Mouse (Mus musculus): ENCODE measurements around the gene Rrh. TPM values are rescaled to one million over a fixed set of nuclear protein-coding genes. Genes with fewer than 3 reads are reported as not detected.

The Rrh gene
- polyA plus RNA-seq, 1 experiment from 2014 or later = 0.35 TPM

DNA sequence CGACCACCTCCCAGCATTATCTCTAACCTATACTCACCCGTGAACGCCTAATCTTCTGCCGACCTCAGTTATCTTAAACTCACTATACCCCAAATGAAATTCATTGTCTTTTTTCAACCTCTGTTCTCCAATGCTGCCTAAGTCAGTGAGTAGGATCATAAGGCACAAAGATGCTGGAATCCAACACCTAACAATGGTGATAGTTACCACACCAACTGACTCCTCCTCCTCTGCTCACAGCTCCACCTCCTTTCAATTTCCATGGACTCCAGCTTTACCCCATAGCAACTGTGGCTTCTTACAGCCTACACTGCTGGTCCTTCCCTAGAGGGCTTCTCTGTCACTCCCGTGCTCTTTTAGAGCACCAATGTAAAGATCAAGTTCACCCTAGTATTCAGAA lies 5.3 kb upstream of the Rrh start:
- H3K36me3 ChIP-seq = peaks cover 33% of the 10 kb centered on the region

DNA sequence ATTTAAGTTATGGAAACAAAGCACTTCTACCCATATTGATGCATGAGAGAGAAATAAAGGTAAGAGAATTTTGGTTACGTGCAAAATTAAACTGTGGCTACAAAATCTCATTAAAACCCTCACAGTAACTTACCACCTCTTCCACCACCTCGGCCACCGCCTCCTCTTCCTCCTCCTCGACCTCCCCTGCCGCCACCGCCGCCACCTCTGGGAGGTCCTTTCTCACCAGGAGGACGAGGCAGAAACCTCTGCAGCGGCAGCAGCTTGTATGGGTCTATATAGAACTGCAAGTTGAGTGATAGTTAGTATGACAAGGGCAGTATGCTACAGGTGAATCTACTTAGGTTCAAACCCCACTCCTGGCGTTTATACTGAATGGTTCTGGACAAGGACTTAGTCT lies 4.3 kb upstream of the Rrh start:
- H3K27me3 ChIP-seq = no peaks in the 10 kb centered on the region
- no peak overlapping the region for H3K4me2 ChIP-seq (replicated peaks)
- no peak overlapping the region for H3K27ac ChIP-seq
- 89% methylated on average over 10 of the region's 10 CpGs for WGBS
- H3K4me1 ChIP-seq = peaks cover 8% of the 10 kb centered on the region
- no peak for ATAC-seq (ENCODE audit: insufficient number of reproducible peaks, insufficient read depth, low FRiP score, low TSS enrichment)
- no peaks in the 10 kb centered on the region for H3K9me3 ChIP-seq
- peaks cover 33% of the 10 kb centered on the region for H3K36me3 ChIP-seq
- H3K4me3 ChIP-seq = no peak overlapping the region
- no peak overlapping the region for H3K9ac ChIP-seq

More for the DNA sequence above, 5.3 kb upstream of the Rrh start:
- H3K9me3 ChIP-seq = no peaks in the 10 kb centered on the region
- H3K27me3 ChIP-seq = no peaks in the 10 kb centered on the region
- peaks cover 8% of the 10 kb centered on the region for H3K4me1 ChIP-seq
- H3K4me2 ChIP-seq (replicated peaks) = no peak overlapping the region
- no peak for ATAC-seq (ENCODE audit: insufficient number of reproducible peaks, insufficient read depth, low FRiP score, low TSS enrichment)
- no peak overlapping the region for H3K9ac ChIP-seq
- H3K4me3 ChIP-seq = no peak overlapping the region
- no peak overlapping the region for H3K27ac ChIP-seq
- WGBS = 94% methylated on average over 5 of the region's 5 CpGs

DNA sequence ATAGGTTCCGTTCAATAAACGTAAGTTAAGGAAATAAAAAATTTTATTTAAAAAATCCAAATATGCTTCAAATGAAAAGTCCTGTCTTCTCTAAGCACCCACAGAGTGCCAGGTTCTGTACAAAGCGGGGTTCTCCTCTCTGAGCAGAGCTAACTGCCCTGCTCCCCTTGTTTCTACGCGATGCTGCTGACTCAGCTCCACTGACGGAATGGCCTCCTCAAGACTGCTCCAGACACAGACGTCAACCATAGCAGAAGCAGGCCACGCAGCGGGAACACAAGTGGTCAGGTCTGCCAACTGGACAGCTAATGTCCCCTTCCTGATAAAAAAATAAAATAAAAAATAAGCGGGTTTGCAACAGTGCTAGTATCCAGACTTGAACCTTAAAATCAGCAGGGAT lies 2.5 kb upstream of the Rrh start:
- no peak overlapping the region for H3K4me2 ChIP-seq (replicated peaks)
- H3K9me3 ChIP-seq = no peaks in the 10 kb centered on the region
- no peak overlapping the region for H3K4me3 ChIP-seq
- H3K36me3 ChIP-seq = peaks cover 33% of the 10 kb centered on the region
- ATAC-seq (ENCODE audit: insufficient number of reproducible peaks, insufficient read depth, low FRiP score, low TSS enrichment) = no peak
- no peak overlapping the region for H3K9ac ChIP-seq
- 94% methylated on average over 10 of the region's 10 CpGs for WGBS
- no peaks in the 10 kb centered on the region for H3K27me3 ChIP-seq
- no peak overlapping the region for H3K27ac ChIP-seq
- H3K4me1 ChIP-seq = peaks cover 6% of the 10 kb centered on the region

DNA sequence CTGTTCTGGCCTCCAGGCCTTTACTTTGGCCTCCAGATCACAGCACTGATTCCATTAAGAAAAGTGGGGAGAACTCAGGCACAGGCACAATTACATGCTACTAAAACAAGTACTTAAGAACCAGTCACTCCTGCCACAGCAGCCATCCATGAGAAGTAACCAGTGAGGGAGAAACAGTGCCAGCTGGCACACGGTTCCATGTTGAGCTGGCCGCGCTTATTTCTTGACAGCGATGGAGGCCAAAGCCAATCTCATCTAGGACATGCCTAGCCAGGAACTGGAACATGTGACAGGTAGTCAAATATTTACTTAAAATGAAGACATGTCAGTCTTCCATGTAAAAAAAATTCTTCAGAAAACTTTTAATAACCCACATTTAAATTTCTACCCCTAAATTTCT lies 1.8 kb upstream of the Rrh start:
- H3K27ac ChIP-seq = no peak overlapping the region
- no peaks in the 10 kb centered on the region for H3K9me3 ChIP-seq
- 95% methylated on average over 4 of the region's 4 CpGs for WGBS
- no peak overlapping the region for H3K4me2 ChIP-seq (replicated peaks)
- H3K4me3 ChIP-seq = no peak overlapping the region
- H3K9ac ChIP-seq = no peak overlapping the region
- no peaks in the 10 kb centered on the region for H3K4me1 ChIP-seq
- no peak for ATAC-seq (ENCODE audit: insufficient number of reproducible peaks, insufficient read depth, low FRiP score, low TSS enrichment)
- no peaks in the 10 kb centered on the region for H3K27me3 ChIP-seq
- peaks cover 33% of the 10 kb centered on the region for H3K36me3 ChIP-seq

DNA sequence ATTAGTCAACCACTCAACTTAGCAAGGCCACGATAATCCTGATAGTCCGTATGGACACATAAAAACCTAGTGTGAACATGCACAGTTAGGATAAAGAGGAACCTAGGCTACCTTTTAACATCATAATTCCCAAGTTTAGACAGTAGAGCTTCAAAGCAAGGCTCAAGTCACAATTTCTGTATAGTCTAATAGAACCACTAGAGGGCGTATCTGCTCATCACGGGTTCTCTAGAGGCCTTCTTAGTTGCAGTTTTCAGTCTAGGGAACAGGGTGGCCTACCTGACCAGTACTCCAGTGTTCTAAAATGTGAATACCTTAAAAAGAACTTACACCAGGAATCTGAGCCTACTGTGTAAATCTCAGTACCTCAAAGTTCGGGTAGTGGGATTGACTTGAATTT lies 906 bp upstream of the Rrh start:
- 60% methylated on average over 5 of the region's 5 CpGs for WGBS
- ATAC-seq (ENCODE audit: insufficient number of reproducible peaks, insufficient read depth, low FRiP score, low TSS enrichment) = no peak
- Histone ChIP-seq H3K4me1 (no peaks in the 10 kb centered on the region), H3K9ac (no peak overlapping the region), H3K9me3 (no peaks in the 10 kb centered on the region), H3K4me2 (replicated peaks) (no peak overlapping the region), H3K4me3 (no peak overlapping the region), H3K36me3 (peaks cover 29% of the 10 kb centered on the region), H3K27me3 (no peaks in the 10 kb centered on the region), H3K27ac (no peak overlapping the region)

DNA sequence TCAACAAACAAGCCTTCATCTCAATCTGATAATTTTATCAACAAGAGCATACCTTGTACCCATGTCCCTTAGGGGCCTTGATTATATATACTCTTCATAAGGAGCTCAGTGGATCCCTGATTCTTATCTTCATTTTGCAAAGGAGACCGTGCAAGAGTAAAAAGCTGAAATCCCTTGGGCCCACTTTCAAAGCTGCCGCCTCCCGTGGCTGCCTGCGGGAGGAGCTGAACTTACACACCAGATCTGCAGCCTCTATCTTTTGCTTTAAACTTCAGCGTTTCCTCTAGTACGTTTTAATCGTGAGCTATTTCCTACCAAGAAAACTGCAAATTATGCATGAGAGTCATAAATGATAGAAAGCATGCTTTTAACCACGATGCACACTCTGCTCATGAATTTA lies 651 bp downstream of the Rrh start:
- Histone ChIP-seq H3K4me2 (replicated peaks) (no peak overlapping the region), H3K9me3 (no peaks in the 10 kb centered on the region), H3K27ac (no peak overlapping the region), H3K4me1 (no peaks in the 10 kb centered on the region), H3K9ac (no peak overlapping the region), H3K36me3 (peaks cover 27% of the 10 kb centered on the region), H3K27me3 (no peaks in the 10 kb centered on the region), H3K4me3 (no peak overlapping the region)
- ATAC-seq (ENCODE audit: insufficient number of reproducible peaks, insufficient read depth, low FRiP score, low TSS enrichment) = no peak
- 70% methylated on average over 8 of the region's 8 CpGs for WGBS

DNA sequence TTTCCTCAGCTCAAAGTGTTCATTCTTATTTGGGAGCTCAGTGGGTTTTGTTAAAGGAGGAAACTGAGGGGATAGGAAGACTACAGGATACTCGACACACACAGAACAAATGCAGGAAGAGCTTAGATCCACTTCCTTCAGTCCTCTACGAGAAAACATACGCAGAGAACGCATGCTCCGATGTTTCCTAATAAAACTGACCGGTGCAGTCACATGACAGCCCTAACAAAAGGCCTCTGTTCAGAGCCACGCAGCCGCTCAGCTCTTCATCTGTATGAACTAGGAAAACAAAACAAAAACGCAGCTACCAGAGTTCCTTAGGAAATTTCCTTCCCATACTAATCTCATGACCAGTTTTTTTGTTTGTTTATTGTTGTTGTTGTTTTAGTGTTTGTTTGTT lies 1.5 kb downstream of the Rrh start:
- no peaks in the 10 kb centered on the region for H3K27me3 ChIP-seq
- H3K4me3 ChIP-seq = no peak overlapping the region
- 36% methylated on average over 9 of the region's 9 CpGs for WGBS
- H3K27ac ChIP-seq = no peak overlapping the region
- H3K4me1 ChIP-seq = no peaks in the 10 kb centered on the region
- H3K9ac ChIP-seq = no peak overlapping the region
- ATAC-seq (ENCODE audit: insufficient number of reproducible peaks, insufficient read depth, low FRiP score, low TSS enrichment) = no peak
- H3K36me3 ChIP-seq = peaks cover 20% of the 10 kb centered on the region
- no peak overlapping the region for H3K4me2 ChIP-seq (replicated peaks)
- H3K9me3 ChIP-seq = no peaks in the 10 kb centered on the region

DNA sequence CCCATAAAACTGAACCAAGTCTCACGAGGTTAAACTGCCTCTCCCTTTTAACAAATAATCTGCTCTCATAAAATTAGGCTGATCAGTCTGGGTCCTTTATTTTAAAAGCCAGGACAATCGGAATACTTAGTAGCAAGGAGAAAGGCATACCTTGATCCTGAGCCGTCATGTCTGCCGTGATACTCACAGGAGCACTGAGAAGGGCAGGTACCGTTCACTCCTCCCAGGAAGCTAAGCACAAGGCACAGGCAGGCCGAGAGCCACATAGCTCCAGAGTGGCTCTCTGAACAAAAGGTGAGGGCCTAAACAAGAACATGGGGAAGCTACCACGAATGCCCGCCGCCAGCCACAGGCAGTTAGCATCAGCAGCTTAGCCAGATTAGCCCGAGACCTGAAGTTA lies 18.6 kb downstream of the Rrh start, which contains the start of gene Lrit3:
Lrit3 (minus strand) TSS at position 266 of the 400 bp plus-strand sequence.
- ATAC-seq (ENCODE audit: insufficient number of reproducible peaks, insufficient read depth, low FRiP score, low TSS enrichment) = no peak
- H3K36me3 ChIP-seq = no peaks in the 10 kb centered on the region
- H3K4me2 ChIP-seq (replicated peaks) = no peak within 1 kb of the TSS
- H3K4me1 ChIP-seq = no peaks in the 10 kb centered on the region
- H3K27me3 ChIP-seq = no peaks in the 10 kb centered on the region
- no peaks in the 10 kb centered on the region for H3K9me3 ChIP-seq
- WGBS = 78% methylated on average over 10 of the region's 10 CpGs
- no peak within 1 kb of the TSS for H3K4me3 ChIP-seq
- H3K27ac ChIP-seq = no peak within 1 kb of the TSS
- no peak within 1 kb of the TSS for H3K9ac ChIP-seq

DNA sequence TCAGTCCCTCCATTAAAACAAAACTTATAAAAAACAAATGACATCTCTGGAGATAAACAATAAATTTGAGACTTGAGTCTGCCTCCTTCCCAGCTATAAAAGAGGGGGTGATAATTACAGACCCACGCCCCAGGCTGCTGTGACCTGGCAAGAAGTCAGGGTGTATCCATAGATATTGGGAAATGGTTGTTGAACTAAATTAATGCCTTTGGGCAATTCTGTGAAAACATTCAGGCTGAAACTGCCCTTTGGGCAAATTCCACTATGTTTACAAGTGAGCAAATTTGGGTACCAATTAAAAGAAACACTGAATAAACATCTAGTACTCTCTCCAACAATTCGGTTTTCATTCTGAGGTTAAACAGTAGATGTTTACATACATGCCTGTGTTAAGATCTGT lies 23.4 kb downstream of the Rrh start:
- H3K9me3 ChIP-seq = no peaks in the 10 kb centered on the region
- no peaks in the 10 kb centered on the region for H3K36me3 ChIP-seq
- H3K4me1 ChIP-seq = no peaks in the 10 kb centered on the region
- WGBS = 71% methylated on average over 2 of the region's 2 CpGs
- H3K27ac ChIP-seq = no peak overlapping the region
- no peak overlapping the region for H3K4me3 ChIP-seq
- ATAC-seq (ENCODE audit: insufficient number of reproducible peaks, insufficient read depth, low FRiP score, low TSS enrichment) = no peak
- no peak overlapping the region for H3K4me2 ChIP-seq (replicated peaks)
- H3K27me3 ChIP-seq = no peaks in the 10 kb centered on the region
- no peak overlapping the region for H3K9ac ChIP-seq

DNA sequence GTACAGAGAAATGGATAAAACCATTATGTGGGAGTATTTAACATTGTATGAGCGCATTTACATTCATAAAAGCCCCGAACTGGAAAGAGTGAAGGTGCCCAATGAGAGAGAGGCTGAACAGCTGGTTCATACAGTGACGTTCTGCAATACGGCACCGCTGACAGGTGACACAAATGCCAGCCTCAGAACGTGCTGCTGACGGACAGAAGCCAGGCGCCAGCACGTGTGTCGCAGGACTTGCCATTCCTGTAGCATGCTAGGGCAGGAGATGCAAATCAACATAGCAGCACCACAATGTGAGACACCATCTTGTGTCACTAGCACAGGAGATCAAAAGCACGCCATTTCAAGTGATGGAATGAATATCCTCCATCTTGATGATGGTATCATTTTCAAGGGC lies 23.8 kb downstream of the Rrh start:
- Histone ChIP-seq H3K4me2 (replicated peaks) (no peak overlapping the region), H3K36me3 (no peaks in the 10 kb centered on the region), H3K27me3 (no peaks in the 10 kb centered on the region), H3K4me3 (no peak overlapping the region), H3K4me1 (no peaks in the 10 kb centered on the region), H3K27ac (no peak overlapping the region), H3K9me3 (no peaks in the 10 kb centered on the region), H3K9ac (no peak overlapping the region)
- WGBS = 80% methylated on average over 11 of the region's 11 CpGs
- no peak for ATAC-seq (ENCODE audit: insufficient number of reproducible peaks, insufficient read depth, low FRiP score, low TSS enrichment)

DNA sequence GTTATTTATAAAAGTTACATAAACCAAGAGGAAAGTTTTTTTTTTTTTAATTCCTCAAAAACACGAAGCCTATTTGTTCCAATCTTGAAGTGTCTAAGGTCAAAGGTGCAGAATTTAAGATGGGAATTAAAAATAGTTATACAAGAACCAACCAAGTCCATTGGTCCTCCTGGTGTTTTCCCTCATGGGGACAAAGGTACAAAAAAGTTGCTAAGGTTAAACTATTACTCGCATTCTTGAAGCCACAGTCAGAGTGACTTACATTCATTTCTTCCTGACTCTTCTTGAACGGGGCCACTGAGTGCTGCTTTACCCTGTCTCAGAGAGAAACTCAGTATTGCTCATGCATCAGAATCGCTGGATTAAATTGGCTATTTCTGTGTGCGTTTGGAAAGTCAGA lies 25.0 kb downstream of the Rrh start:
- H3K9me3 ChIP-seq = no peaks in the 10 kb centered on the region
- H3K4me3 ChIP-seq = no peak overlapping the region
- H3K9ac ChIP-seq = no peak overlapping the region
- H3K36me3 ChIP-seq = no peaks in the 10 kb centered on the region
- no peaks in the 10 kb centered on the region for H3K27me3 ChIP-seq
- H3K4me2 ChIP-seq (replicated peaks) = no peak overlapping the region
- H3K4me1 ChIP-seq = no peaks in the 10 kb centered on the region
- no peak overlapping the region for H3K27ac ChIP-seq
- 76% methylated on average over 5 of the region's 5 CpGs for WGBS
- ATAC-seq (ENCODE audit: insufficient number of reproducible peaks, insufficient read depth, low FRiP score, low TSS enrichment) = no peak

DNA sequence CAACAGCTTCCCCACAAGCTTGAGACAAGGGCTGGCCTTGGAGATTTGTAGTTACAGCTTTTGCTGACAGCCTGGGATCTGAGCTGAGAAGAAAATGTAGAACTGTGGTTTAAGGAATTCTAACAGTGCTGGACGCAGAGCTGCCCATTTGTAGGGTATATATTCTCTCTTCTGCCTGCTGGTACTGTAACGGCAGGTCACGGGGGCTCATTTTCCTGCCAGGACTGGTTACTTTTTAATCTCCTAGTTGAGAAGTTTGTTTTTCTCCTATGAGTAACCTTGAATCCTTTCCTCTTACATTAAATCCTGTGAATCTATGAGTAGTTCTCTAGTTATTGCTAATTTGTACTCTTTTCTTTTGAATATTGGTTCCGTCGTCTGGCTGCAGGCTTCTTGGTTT lies 28.6 kb downstream of the Rrh start:
- no peak overlapping the region for H3K4me3 ChIP-seq
- no peaks in the 10 kb centered on the region for H3K27me3 ChIP-seq
- H3K9me3 ChIP-seq = no peaks in the 10 kb centered on the region
- 91% methylated on average over 5 of the region's 5 CpGs for WGBS
- no peak for ATAC-seq (ENCODE audit: insufficient number of reproducible peaks, insufficient read depth, low FRiP score, low TSS enrichment)
- no peaks in the 10 kb centered on the region for H3K4me1 ChIP-seq
- H3K9ac ChIP-seq = no peak overlapping the region
- no peak overlapping the region for H3K4me2 ChIP-seq (replicated peaks)
- no peaks in the 10 kb centered on the region for H3K36me3 ChIP-seq
- H3K27ac ChIP-seq = no peak overlapping the region

DNA sequence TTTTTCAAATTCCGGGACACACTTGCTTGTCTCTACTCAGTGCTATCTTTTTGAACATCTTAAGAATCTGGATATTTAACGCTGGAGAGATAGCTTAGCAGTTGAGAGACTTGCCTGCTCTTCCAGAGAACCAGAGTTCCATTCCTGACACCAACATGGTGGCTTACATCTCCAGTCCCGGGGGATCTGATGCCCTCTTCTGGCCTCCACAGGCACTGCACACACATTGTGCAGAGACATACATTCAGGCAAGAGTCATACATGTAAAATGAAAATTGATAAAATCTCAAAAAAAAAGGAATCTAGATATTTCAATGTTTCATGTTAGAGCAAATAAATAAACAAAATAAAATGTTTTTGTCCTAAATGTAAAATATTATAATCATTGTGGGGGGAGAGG lies 39.6 kb downstream of the Rrh start:
- Histone ChIP-seq H3K27ac (no peak overlapping the region), H3K36me3 (no peaks in the 10 kb centered on the region), H3K9me3 (no peaks in the 10 kb centered on the region), H3K4me2 (replicated peaks) (no peak overlapping the region), H3K9ac (no peak overlapping the region), H3K27me3 (no peaks in the 10 kb centered on the region), H3K4me3 (no peak overlapping the region), H3K4me1 (no peaks in the 10 kb centered on the region)
- no peak for ATAC-seq (ENCODE audit: insufficient number of reproducible peaks, insufficient read depth, low FRiP score, low TSS enrichment)
- WGBS = 88% methylated on average over 3 of the region's 3 CpGs

All from embryonic facial prominence, embryonic 12.5 days (tissue).